Mouse (Mus musculus) forebrain, embryonic 13.5 days (tissue): Measurements from ENCODE around the gene Rundc1. TPM values are rescaled to one million over a fixed set of nuclear protein-coding genes. Genes with fewer than 3 reads are reported as not detected.
"Not testable (repeated sequence)": the region's sequence is repeated elsewhere in the genome, so short reads cannot be mapped to it uniquely, and the experiment has no call there.

Source experiments
- ATAC-seq: fragments of 200-750 bp; cut with Nextera tagmentation; 2 replicates; pipeline ENCODE4 v1.8.0; 2017
- H3K27ac ChIP-seq: fragments of 300-500 bp; sonication (generic); 2 replicates; pipeline ENCODE4 v1.5.1; 2015; ENCODE audit warnings: inconsistent platforms, mild to moderate bottlenecking, moderate library complexity
- H3K27me3 ChIP-seq: fragments of 300-500 bp; sonication (generic); 2 replicates; pipeline ENCODE4 v1.6.1; 2015; ENCODE audit warnings: mild to moderate bottlenecking, inconsistent platforms
- H3K36me3 ChIP-seq: fragments of 300-500 bp; sonication (generic); 2 replicates; pipeline ENCODE4 v1.6.1; 2015; ENCODE audit warnings: mild to moderate bottlenecking, inconsistent platforms; ENCODE audit not compliant: poor library complexity, severe bottlenecking
- H3K4me1 ChIP-seq: fragments of 300-500 bp; sonication (generic); 2 replicates; pipeline ENCODE4 v1.6.1; 2015; ENCODE audit warnings: inconsistent platforms
- H3K4me2 ChIP-seq: fragments of 300-500 bp; sonication (generic); 2 replicates; pipeline ENCODE4 v1.6.1; 2015; ENCODE audit warnings: inconsistent platforms, mild to moderate bottlenecking, moderate library complexity
- H3K4me3 ChIP-seq: fragments of 300-500 bp; sonication (generic); 2 replicates; pipeline ENCODE4 v1.5.1; 2015; ENCODE audit warnings: mild to moderate bottlenecking, inconsistent platforms
- H3K9ac ChIP-seq: fragments of 300-500 bp; sonication (generic); 2 replicates; pipeline ENCODE4 v1.6.1; 2015; ENCODE audit warnings: mild to moderate bottlenecking, inconsistent platforms
- H3K9me3 ChIP-seq: fragments of 300-500 bp; sonication (generic); replicated peaks from 2 replicates; pipeline ENCODE4 v1.6.1; 2016; ENCODE audit warnings: inconsistent platforms
- WGBS: fragments of 180-500 bp; shearing (Covaris S2); methylation state at CpG from one replicate; pipeline ENCODE4 v1.1.7; 2015; 5-methylcytosine and 5-hydroxymethylcytosine counted together
- polyA plus RNA-seq: library from polyadenylated mRNA; unstranded; fragments of >200 nt; fragmentation: Nextera tagmentation; extraction: Ambion mirVana; gene quantifications from 2 replicates; pipeline ENCODE4 v1.2.1, GENCODE M21; 2015

Rundc1 gene
- polyA plus RNA-seq, 1 experiment from 2014 or later, result 24.2 TPM

- Histone ChIP-seq H3K4me3 (peak within 1 kb of the TSS; percentile 99), H3K27ac (peak within 1 kb of the TSS; percentile 84), H3K4me2 (peak within 1 kb of the TSS; percentile 96), H3K4me1 (peaks cover 25% of the 10 kb centered on the region), H3K36me3 (peaks cover 1% of the 10 kb centered on the region), H3K27me3 (peaks cover 4% of the 10 kb centered on the region), H3K9me3 (no peaks in the 10 kb centered on the region), H3K9ac (peak within 1 kb of the TSS; percentile 91)
- no peak; the same call in 1 of the 2 replicates for ATAC-seq
- WGBS, result 6% methylated on average over 23 of the region's 23 CpGs
Measured at GRCm38 (mm10) chr11:101424105-101424851, 607 bp upstream of the Rundc1 start, which contains the start of gene Gm27029. Gm27029 (minus strand) TSS chr11:101424796.

GRCm38 (mm10) chr11:101426165-101426564 lies 1.3 kb downstream of the Rundc1 start:
- no peak overlapping the region for H3K27ac ChIP-seq
- ATAC-seq, result no peak
- peak overlapping the region; percentile 96 for H3K4me2 ChIP-seq
- peaks cover 20% of the 10 kb centered on the region for H3K36me3 ChIP-seq
- H3K4me3 ChIP-seq, result peak overlapping the region; percentile 99
- 69% methylated on average over 8 of the region's 8 CpGs for WGBS
- H3K9me3 ChIP-seq, result no peaks in the 10 kb centered on the region
- H3K9ac ChIP-seq, result peak overlapping the region; percentile 91
- H3K27me3 ChIP-seq, result peaks cover 4% of the 10 kb centered on the region
- H3K4me1 ChIP-seq, result peaks cover 25% of the 10 kb centered on the region

- Histone ChIP-seq H3K9me3 (no peaks in the 10 kb centered on the region), H3K36me3 (peaks cover 66% of the 10 kb centered on the region), H3K4me1 (peaks cover 8% of the 10 kb centered on the region), H3K9ac (no peak overlapping the region), H3K27me3 (no peaks in the 10 kb centered on the region), H3K4me3 (no peak overlapping the region), H3K27ac (no peak overlapping the region), H3K4me2 (no peak overlapping the region)
- 92% methylated on average over 9 of the region's 9 CpGs for WGBS
- no peak for ATAC-seq
Measured at GRCm38 (mm10) chr11:101431327-101431726, 6.4 kb downstream of the Rundc1 start.

- Histone ChIP-seq H3K27ac (no peak overlapping the region), H3K4me3 (no peak overlapping the region), H3K4me1 (no peaks in the 10 kb centered on the region), H3K27me3 (no peaks in the 10 kb centered on the region), H3K9ac (no peak overlapping the region), H3K36me3 (peaks cover 66% of the 10 kb centered on the region), H3K4me2 (no peak overlapping the region), H3K9me3 (no peaks in the 10 kb centered on the region)
- ATAC-seq, result no peak
- 93% methylated on average over 13 of the region's 13 CpGs for WGBS
Measured at GRCm38 (mm10) chr11:101433396-101433795, 8.5 kb downstream of the Rundc1 start.

- no peak for ATAC-seq
- Histone ChIP-seq H3K4me1 (no peaks in the 10 kb centered on the region), H3K27me3 (no peaks in the 10 kb centered on the region), H3K4me3 (no peak overlapping the region), H3K27ac (no peak overlapping the region), H3K9ac (no peak overlapping the region), H3K4me2 (no peak overlapping the region), H3K9me3 (no peaks in the 10 kb centered on the region), H3K36me3 (peaks cover 50% of the 10 kb centered on the region)
- 87% methylated on average over 4 of the region's 4 CpGs for WGBS
Measured at GRCm38 (mm10) chr11:101435831-101436230, 10.9 kb downstream of the Rundc1 start.

GRCm38 (mm10) chr11:101436916-101437315 lies 12.0 kb downstream of the Rundc1 start:
- H3K4me2 ChIP-seq, result no peak overlapping the region
- H3K4me1 ChIP-seq, result no peaks in the 10 kb centered on the region
- 40% methylated on average over 4 of the region's 4 CpGs for WGBS
- no peaks in the 10 kb centered on the region for H3K27me3 ChIP-seq
- H3K9me3 ChIP-seq, result no peaks in the 10 kb centered on the region
- H3K9ac ChIP-seq, result no peak overlapping the region
- H3K27ac ChIP-seq, result no peak overlapping the region
- H3K4me3 ChIP-seq, result no peak overlapping the region
- peaks cover 39% of the 10 kb centered on the region for H3K36me3 ChIP-seq
- ATAC-seq, result no peak

GRCm38 (mm10) chr11:101438006-101438405 lies 13.1 kb downstream of the Rundc1 start:
- not testable (repeated sequence) for H3K4me1 ChIP-seq, H3K27ac ChIP-seq, H3K4me2 ChIP-seq, H3K9me3 ChIP-seq, H3K9ac ChIP-seq, H3K27me3 ChIP-seq, ATAC-seq, H3K4me3 ChIP-seq
- peaks cover 30% of the 10 kb centered on the region for H3K36me3 ChIP-seq
- WGBS, result 59% methylated on average over 3 of the region's 3 CpGs

- not testable (repeated sequence) for H3K9me3 ChIP-seq, H3K9ac ChIP-seq, H3K27me3 ChIP-seq, H3K27ac ChIP-seq, ATAC-seq
- Histone ChIP-seq H3K4me1 (peaks cover 23% of the 10 kb centered on the region), H3K4me2 (peak overlapping the region; percentile 48), H3K36me3 (peaks cover 31% of the 10 kb centered on the region), H3K4me3 (peak overlapping the region; percentile 85)
- WGBS, result 37% methylated on average over 15 of the region's 15 CpGs
Measured at GRCm38 (mm10) chr11:101441450-101442126, 16.7 kb downstream of the Rundc1 start.

- 0% methylated on average over 42 of the region's 42 CpGs for WGBS
- peaks cover 23% of the 10 kb centered on the region for H3K4me1 ChIP-seq
- peak; percentile 98 for ATAC-seq
Measured at GRCm38 (mm10) chr11:101442127-101442693, 17.3 kb downstream of the Rundc1 start, which contains the start of gene Rpl27. Rpl27 (plus strand) TSS chr11:101442298.

GRCm38 (mm10) chr11:101442760-101443159 lies 17.9 kb downstream of the Rundc1 start:
- Histone ChIP-seq H3K4me2 (peak overlapping the region; percentile 97), H3K4me3 (peak overlapping the region; percentile 85), H3K36me3 (peaks cover 31% of the 10 kb centered on the region), H3K9ac (peak overlapping the region; percentile 97), H3K4me1 (peaks cover 23% of the 10 kb centered on the region), H3K27me3 (no peaks in the 10 kb centered on the region), H3K27ac (peak overlapping the region; percentile 92), H3K9me3 (no peaks in the 10 kb centered on the region)
- WGBS, result under 1% methylated on average over 14 of the region's 14 CpGs
- ATAC-seq, result no peak

More at GRCm38 (mm10) chr11:101442127-101442693, 17.3 kb downstream of the Rundc1 start, which contains the start of gene Rpl27:
- Histone ChIP-seq H3K27ac (peak within 1 kb of the TSS; percentile 92), H3K36me3 (peaks cover 31% of the 10 kb centered on the region), H3K9me3 (no peaks in the 10 kb centered on the region), H3K4me2 (peak within 1 kb of the TSS; percentile 97), H3K27me3 (no peaks in the 10 kb centered on the region), H3K9ac (peak within 1 kb of the TSS; percentile 97), H3K4me3 (peak within 1 kb of the TSS; percentile 85)

GRCm38 (mm10) chr11:101446319-101446718 lies 21.4 kb downstream of the Rundc1 start:
- Histone ChIP-seq H3K9ac (no peak overlapping the region), H3K4me3 (no peak overlapping the region), H3K9me3 (no peaks in the 10 kb centered on the region), H3K36me3 (peaks cover 31% of the 10 kb centered on the region), H3K27me3 (no peaks in the 10 kb centered on the region), H3K4me1 (peaks cover 23% of the 10 kb centered on the region), H3K4me2 (no peak overlapping the region), H3K27ac (no peak overlapping the region)
- 96% methylated on average over 1 of the region's 1 CpGs for WGBS
- no peak for ATAC-seq

- H3K27ac ChIP-seq, ATAC-seq, H3K27me3 ChIP-seq, H3K4me3 ChIP-seq, H3K4me2 ChIP-seq, H3K9me3 ChIP-seq, H3K9ac ChIP-seq: not testable (repeated sequence)
- Histone ChIP-seq H3K4me1 (peaks cover 23% of the 10 kb centered on the region), H3K36me3 (peaks cover 31% of the 10 kb centered on the region)
- 91% methylated on average over 8 of the region's 8 CpGs for WGBS
Measured at GRCm38 (mm10) chr11:101446860-101447259, 22.0 kb downstream of the Rundc1 start.
